In genomic region chr1:160520665-160521064, GRCm38 (mm10) we compare ENCODE assay signal across 20 mouse cellular contexts.
A peak's percentile ranks its signal among the peaks of the same experiment; 100 is the strongest.
DNase-seq lines count a peak whose midpoint lies in the region; ATAC-seq and TF ChIP-seq lines count a peak whose summit lies in the region.
"Had no signal": no experiment of that assay in that cellular context is flagged by ENCODE, and none has a peak within 500 bp of the region (broad histone marks: within the 10 kb centered on the region; RNA-seq: fewer than 3 reads in every experiment).

No protein-coding gene starts in this region.

- H3K27me3 ChIP-seq in forebrain, embryonic 11.5 days (ENCODE audit: control insufficient read depth, insufficient read depth, low read length) = no peaks in the 10 kb centered on the region
- no peaks in the 10 kb centered on the region for H3K27me3 ChIP-seq in forebrain, embryonic 13.5 days
- no peaks in the 10 kb centered on the region for H3K27me3 ChIP-seq in hindbrain, postnatal 0 days (ENCODE audit: insufficient read depth, low read length)
- H3K27me3 ChIP-seq in hindbrain, embryonic 11.5 days (ENCODE audit: control insufficient read depth, insufficient read depth, low read length) = no peaks in the 10 kb centered on the region
- H3K27me3 ChIP-seq in Patski = no peaks in the 10 kb centered on the region
- H3K27me3 ChIP-seq: liver, embryonic 13.5 days; midbrain, embryonic 15.5 days had no signal

- no peak overlapping the region for H3K4me3 ChIP-seq in forebrain, embryonic 11.5 days (ENCODE audit: low read depth, low read length)
- H3K4me3 ChIP-seq in forebrain, embryonic 13.5 days = no peak overlapping the region
- no peak overlapping the region for H3K4me3 ChIP-seq in hindbrain, postnatal 0 days (ENCODE audit: low read length)
- H3K4me3 ChIP-seq in hindbrain, embryonic 11.5 days (ENCODE audit: low read depth, low read length) = no peak overlapping the region
- H3K4me3 ChIP-seq: erythroblast, embryonic 14.5 days; liver, embryonic 13.5 days; midbrain, embryonic 15.5 days had no signal

- H3K9ac ChIP-seq in forebrain, embryonic 11.5 days (ENCODE audit: low read length) = no peak overlapping the region
- no peak overlapping the region for H3K9ac ChIP-seq in forebrain, embryonic 13.5 days
- H3K9ac ChIP-seq in hindbrain, postnatal 0 days (replicated peaks; ENCODE audit: low read length) = no peak overlapping the region
- no peak overlapping the region for H3K9ac ChIP-seq in hindbrain, embryonic 11.5 days (ENCODE audit: low read depth, low read length)
- H3K9ac ChIP-seq: liver, embryonic 13.5 days; midbrain, embryonic 15.5 days had no signal

- POLR2A ChIA-PET in Patski (lab: Charles Lee) = no interaction called here

- in situ Hi-C loops in Patski (cut with MboI; ENCODE audit: low pct_unique_long_range_greater_than_20kb) = no loop called here

- H3K27ac ChIP-seq in forebrain, embryonic 11.5 days (ENCODE audit: low read depth, low read length) = no peak overlapping the region
- H3K27ac ChIP-seq in forebrain, embryonic 13.5 days = no peak overlapping the region
- no peak overlapping the region for H3K27ac ChIP-seq in hindbrain, postnatal 0 days
- H3K27ac ChIP-seq in hindbrain, embryonic 11.5 days (ENCODE audit: low read depth, low read length) = no peak overlapping the region
- H3K27ac ChIP-seq: kidney, postnatal 0 days; liver, embryonic 13.5 days; midbrain, embryonic 15.5 days had no signal

- H3K9me3 ChIP-seq in forebrain, embryonic 11.5 days (ENCODE audit: control insufficient read depth, low read length) = no peaks in the 10 kb centered on the region
- no peaks in the 10 kb centered on the region for H3K9me3 ChIP-seq in forebrain, embryonic 13.5 days (replicated peaks)
- H3K9me3 ChIP-seq in hindbrain, postnatal 0 days (ENCODE audit: low read length) = no peaks in the 10 kb centered on the region
- H3K9me3 ChIP-seq in hindbrain, embryonic 11.5 days (ENCODE audit: control insufficient read depth, low read length) = no peaks in the 10 kb centered on the region
- H3K9me3 ChIP-seq: liver, embryonic 13.5 days; midbrain, embryonic 15.5 days had no signal

- H3K4me2 ChIP-seq in forebrain, embryonic 11.5 days (ENCODE audit: low read depth, low read length, severe bottlenecking) = no peak overlapping the region
- H3K4me2 ChIP-seq in forebrain, embryonic 13.5 days = no peak overlapping the region
- H3K4me2 ChIP-seq in hindbrain, postnatal 0 days (ENCODE audit: low read depth, low read length) = no peak overlapping the region
- H3K4me2 ChIP-seq in hindbrain, embryonic 11.5 days (replicated peaks; ENCODE audit: low read depth, low read length) = no peak overlapping the region
- H3K4me2 ChIP-seq: liver, embryonic 13.5 days; midbrain, embryonic 15.5 days had no signal

- H3K36me3 ChIP-seq in forebrain, embryonic 11.5 days (ENCODE audit: control insufficient read depth, insufficient read depth, low read length) = no peaks in the 10 kb centered on the region
- H3K36me3 ChIP-seq in forebrain, embryonic 13.5 days (ENCODE audit: poor library complexity, severe bottlenecking) = no peaks in the 10 kb centered on the region
- no peaks in the 10 kb centered on the region for H3K36me3 ChIP-seq in hindbrain, postnatal 0 days (ENCODE audit: insufficient read depth, low read length)
- H3K36me3 ChIP-seq in hindbrain, embryonic 11.5 days (ENCODE audit: control insufficient read depth, insufficient read depth, low read length) = no peaks in the 10 kb centered on the region
- H3K36me3 ChIP-seq: liver, embryonic 13.5 days; midbrain, embryonic 15.5 days had no signal

- 33% methylated on average over 3 of the region's 3 CpGs for WGBS in forebrain, embryonic 11.5 days
- WGBS in forebrain, embryonic 13.5 days = 40% methylated on average over 3 of the region's 3 CpGs
- WGBS in hindbrain, postnatal 0 days = 42% methylated on average over 3 of the region's 3 CpGs
- WGBS in hindbrain, embryonic 11.5 days = 48% methylated on average over 3 of the region's 3 CpGs

- CTCF ChIA-PET in Patski (lab: Charles Lee) = interaction anchor here (0.7 kb wide), 1 partner anchor 25 kb away, joined by 3 read pairs; no protein-coding TSS in a partner anchor

- ATAC-seq in forebrain, embryonic 11.5 days (replicated peaks; ENCODE audit: low FRiP score) = 0 out of 2 replicates have a peak, but pooled peaks have one; percentile 65
- no peak for ATAC-seq in forebrain, embryonic 13.5 days
- peak; percentile 21; the same call in 1 of the 2 replicates for ATAC-seq in hindbrain, postnatal 0 days
- ATAC-seq in hindbrain, embryonic 11.5 days (ENCODE audit: low FRiP score) = no peak
- peak; percentile 100 for ATAC-seq in Patski
- ATAC-seq: hindbrain, embryonic 16.5 days; midbrain, embryonic 15.5 days had no signal

- no peaks in the 10 kb centered on the region; the same call in 1 of the 2 replicates for H3K4me1 ChIP-seq in forebrain, embryonic 11.5 days (replicated peaks; ENCODE audit: control insufficient read depth, insufficient read depth, low read length)
- no peaks in the 10 kb centered on the region for H3K4me1 ChIP-seq in forebrain, embryonic 13.5 days
- no peaks in the 10 kb centered on the region for H3K4me1 ChIP-seq in hindbrain, postnatal 0 days (ENCODE audit: insufficient read depth, low read length)
- H3K4me1 ChIP-seq in hindbrain, embryonic 11.5 days (replicated peaks; ENCODE audit: control insufficient read depth, insufficient read depth, low read length) = no peaks in the 10 kb centered on the region
- H3K4me1 ChIP-seq: liver, embryonic 13.5 days; midbrain, embryonic 15.5 days had no signal

- DNase-seq in forebrain, embryonic 11.5 days (ENCODE audit: low spot score) = peak; percentile 48
- DNase-seq in hindbrain, postnatal 0 days (ENCODE audit: low spot score) = no peak
- no peak for DNase-seq in hindbrain, embryonic 11.5 days (ENCODE audit: low spot score)
- DNase-seq in Patski (ENCODE audit: low read depth, low spot score) = peak; percentile 9
- DNase-seq in mesoderm, embryonic 11.5 days (ENCODE audit: low read depth, low spot score) = peak; percentile 50
- DNase-seq in gastrocnemius, postnatal 25 days = no peak
- no peak for DNase-seq in gastrocnemius, adult 18-20 months (ENCODE audit: low spot score)
- DNase-seq: adrenal gland, adult 2 months; cerebellum, postnatal 14 days; gastrocnemius, postnatal 10 days; layer of hippocampus, adult 9-11 months; liver, embryonic 13.5 days; lung, postnatal 36 days; right cerebral cortex, postnatal 14 days; thymus, adult 2 months had no signal

- no peak for TF ChIP-seq CTCF in hindbrain, postnatal 0 days (IDR thresholded peaks at IDR 0.05; ENCODE audit: low read depth)
- TF ChIP-seq CTCF in Patski (IDR thresholded peaks at IDR 0.05) = no peak

Comparison
In these comparisons a context has a peak if more than half of its experiments do, and no peak if none do; other contexts are left out.
1. ATAC-seq: peak in forebrain, embryonic 11.5 days (single experiment), hindbrain, postnatal 0 days (single experiment) and Patski (single experiment); none in forebrain, embryonic 13.5 days (single experiment) and hindbrain, embryonic 11.5 days (single experiment).
2. DNase-seq: peak in forebrain, embryonic 11.5 days (single experiment), Patski (single experiment) and mesoderm, embryonic 11.5 days (single experiment); none in hindbrain, postnatal 0 days (single experiment), hindbrain, embryonic 11.5 days (single experiment), gastrocnemius, postnatal 25 days (single experiment) and gastrocnemius, adult 18-20 months (single experiment).